Mouse (Mus musculus) urinary bladder, postnatal 36 days (tissue): ENCODE measurements around the gene Nosip.
"Not testable (repeated sequence)": the region's sequence is repeated elsewhere in the genome, so short reads cannot be mapped to it uniquely, and the experiment has no call there.

Source experiments
- DNase-seq, 2 experiments: peaks; one replicate each; pipeline ENCODE4 v3.0.0; 2022; ENCODE audit warnings: low spot score in 2 of 2, mixed read lengths in 1 of 2

Gene Nosip

DNA sequence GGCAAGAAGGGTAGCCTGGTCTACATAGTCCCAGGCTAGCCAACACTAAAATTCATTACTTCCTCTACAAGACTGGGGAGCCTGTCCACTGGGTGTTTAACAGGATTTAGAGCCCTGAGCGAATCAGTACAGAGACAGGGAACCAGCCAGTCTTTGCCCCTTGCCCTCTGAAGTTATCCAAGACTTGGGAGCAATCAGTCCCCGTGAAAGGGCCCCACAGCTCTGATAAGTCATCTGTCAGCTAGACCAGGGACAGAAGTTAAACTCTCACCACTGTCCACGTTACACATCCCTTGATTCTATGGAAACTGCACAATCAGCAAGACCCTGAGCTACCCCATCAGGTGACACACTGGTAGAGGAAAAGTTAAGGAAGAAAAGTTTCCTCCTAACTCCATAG is 50.3 kb downstream of the Nosip start:
- DNase-seq = no peak

DNA sequence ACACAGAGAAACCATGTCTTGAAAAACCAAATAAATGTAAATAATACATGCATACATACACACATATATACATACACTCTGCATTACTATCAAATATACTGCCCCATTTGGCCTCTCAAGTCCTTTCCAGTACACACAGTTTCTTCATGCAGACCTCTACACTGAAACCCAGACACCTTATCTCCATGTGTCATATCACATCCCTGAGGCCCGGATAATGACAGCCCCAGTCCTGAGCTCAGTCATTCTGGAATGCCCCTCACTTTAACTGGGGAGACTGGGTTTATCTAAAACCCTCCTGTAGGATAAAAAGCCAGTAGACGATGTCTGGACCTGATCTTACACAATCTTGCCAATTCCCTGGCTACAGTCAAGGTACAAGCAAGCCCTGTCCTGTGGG is 51.2 kb downstream of the Nosip start:
- DNase-seq = no peak

DNA sequence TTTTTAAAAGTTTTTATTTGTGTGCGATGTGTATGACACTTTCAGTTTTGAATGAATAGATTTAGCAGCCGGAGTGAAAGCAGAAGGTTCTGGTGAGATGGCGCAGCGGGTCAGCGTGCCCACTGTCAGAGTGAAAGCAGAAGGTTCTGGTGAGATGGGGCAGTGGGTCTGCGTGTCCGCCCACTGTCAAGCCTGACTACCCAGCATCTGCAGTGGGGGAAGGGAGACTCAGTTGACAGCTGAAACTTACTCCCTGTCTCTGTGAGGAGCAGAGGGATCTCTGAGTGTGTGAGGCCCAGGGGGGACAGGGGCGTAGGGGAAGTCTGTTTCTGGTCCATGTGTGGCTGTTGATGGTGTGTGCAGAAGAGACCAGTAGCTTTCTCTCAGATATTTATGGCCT is 55.3 kb downstream of the Nosip start:
- DNase-seq = no peak

DNA sequence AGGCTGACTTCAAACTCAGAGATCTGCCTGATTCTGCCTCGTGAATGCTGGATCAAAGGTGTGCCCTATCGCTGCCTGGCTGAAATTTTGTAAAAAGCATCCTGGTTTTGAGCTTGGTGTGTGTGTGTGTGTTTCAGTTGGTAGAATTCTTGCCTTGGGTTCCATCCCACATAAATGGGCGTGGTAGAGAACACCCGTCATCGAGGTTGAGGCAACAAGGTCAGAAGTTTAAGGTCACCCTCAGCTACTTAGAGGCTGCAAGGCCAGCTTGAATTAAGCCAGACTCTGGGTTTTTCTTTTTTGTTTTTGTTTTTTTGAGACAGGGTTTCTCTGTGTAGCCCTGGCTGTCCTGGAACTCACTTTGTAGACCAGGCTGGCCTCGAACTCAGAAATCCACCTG is 56.1 kb downstream of the Nosip start:
- no peak for DNase-seq

DNA sequence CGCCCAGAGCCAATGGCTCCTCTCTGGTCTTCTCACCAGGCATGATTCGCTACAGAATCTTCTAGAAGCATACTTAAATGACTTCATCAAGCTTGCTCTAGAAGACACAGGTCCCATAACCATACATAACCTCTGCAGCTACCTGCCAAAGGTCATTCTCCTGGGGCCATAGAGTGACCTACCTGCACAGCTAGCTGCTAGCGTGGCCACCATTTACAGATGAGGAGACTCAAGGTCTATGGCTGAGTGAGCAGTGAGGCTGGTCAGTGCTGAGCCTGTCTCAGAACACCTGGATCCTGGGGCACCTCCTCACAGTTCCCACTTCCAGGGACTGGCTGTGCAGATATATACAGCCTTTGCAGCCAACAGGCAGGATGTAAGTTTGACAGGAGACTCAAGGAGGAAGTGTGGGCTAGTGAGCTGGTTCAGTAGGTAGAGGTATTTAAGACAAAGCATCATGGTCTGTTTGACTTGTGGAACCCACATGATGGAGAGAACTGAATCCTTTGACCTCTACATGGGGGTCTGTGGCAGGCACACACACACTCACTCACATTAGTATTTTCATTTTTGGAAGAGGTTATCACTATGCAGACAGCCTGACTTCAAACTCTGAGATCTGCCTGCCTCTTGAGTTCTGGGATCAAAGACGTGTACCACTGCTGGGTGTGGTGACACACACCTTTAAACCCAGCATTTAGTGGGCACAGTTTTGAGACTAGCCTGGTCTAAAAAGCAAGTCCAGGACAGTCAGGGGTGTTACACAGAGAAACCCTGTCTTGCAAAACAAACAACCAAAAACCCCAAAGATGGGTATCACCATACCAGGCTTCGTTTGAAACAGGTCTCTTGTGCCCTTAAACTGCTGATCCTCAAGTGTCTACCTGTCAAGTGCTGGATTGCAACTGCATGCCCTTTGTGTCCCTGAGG is 57.8 kb downstream of the Nosip start:
- DNase-seq = no peak

DNA sequence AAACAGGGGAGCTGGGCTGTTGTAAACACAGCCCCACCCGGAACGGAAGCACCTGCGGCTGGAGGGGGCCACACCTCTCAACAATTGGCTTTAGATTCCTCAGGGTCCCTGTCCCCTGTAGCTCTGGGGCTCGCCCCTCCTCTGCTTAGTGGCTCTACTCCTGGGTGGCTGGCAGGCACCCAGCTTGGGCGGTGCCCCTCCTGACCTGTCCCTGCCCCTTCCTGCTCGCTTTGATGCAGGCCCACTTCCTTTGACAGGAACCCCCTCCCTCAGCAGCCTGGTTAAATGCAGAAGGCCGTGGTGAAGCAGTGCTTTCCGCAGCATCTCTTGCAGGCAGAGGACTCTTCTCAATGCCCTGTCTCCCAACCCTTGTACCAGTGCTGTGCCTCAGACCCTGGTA is 59.2 kb downstream of the Nosip start:
- DNase-seq = peak in 1 of 2 experiments; percentile 55

DNA sequence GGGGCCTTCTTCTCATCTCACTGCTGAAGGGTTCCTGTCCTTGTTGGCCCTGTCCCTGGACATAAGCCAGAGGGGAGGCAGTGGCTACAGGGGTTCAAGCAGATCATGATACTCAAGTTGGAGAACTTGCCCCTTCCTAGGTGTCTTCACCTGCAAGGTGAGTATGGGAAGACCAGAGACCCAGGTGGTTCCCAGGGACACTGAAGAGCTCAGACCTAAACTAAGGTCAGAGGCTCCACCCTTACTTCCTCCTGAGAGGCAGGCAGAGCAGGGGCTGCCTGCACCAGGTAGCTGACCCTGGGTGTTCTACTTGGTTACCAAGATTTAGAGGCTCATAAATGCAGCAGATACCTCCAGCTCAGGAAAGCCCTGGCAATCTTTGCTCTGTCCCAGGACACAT is 59.7 kb downstream of the Nosip start:
- no peak for DNase-seq

DNA sequence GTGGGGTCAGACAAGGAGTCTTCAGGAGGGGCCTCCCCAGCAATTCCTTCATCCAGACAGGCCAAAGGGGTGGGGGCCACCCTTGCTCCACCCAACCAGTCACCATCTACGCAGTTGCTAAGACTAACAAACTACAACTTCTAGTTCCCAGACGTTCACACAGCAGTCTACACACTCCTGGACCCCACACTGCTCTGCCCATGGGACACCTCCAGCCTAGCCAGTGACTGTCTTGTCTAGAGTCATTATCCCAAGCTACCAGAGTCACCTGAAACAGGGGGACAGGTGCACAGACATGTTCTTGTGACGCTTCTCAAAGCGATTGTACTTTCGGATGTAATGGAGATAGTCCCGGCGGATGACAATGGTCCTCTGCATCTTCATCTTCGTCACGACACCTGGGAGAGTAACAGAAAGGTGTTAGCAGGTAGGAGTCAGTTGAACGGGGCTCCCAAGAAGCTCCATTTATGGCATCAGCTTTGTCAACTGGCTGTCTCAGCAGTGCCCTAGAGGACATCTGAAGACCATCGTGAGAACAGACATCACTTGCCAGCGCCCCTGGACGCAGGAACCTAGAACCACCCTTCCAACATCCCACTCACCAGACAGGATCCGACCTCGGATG is 60.4 kb downstream of the Nosip start:
- DNase-seq = no peak

DNA sequence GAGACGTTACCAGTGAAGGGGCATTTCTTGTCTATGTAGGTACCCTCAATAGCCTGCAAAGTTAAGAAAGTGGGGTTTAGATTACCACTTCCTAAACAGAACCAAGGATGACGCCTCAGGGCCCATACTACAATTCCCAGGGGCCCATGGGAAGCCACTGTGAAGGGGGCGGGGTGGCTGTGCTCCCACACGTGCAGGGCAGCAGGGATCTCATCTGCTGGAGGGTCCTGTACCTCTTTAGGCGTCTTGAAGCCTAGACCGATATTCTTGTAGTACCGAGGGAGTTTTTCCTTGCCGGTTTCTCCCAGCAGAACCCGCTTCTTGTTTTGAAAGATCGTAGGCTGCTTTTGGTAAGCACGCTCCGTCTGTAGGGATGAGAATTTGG is 60.9 kb downstream of the Nosip start:
- DNase-seq = no peak

DNA sequence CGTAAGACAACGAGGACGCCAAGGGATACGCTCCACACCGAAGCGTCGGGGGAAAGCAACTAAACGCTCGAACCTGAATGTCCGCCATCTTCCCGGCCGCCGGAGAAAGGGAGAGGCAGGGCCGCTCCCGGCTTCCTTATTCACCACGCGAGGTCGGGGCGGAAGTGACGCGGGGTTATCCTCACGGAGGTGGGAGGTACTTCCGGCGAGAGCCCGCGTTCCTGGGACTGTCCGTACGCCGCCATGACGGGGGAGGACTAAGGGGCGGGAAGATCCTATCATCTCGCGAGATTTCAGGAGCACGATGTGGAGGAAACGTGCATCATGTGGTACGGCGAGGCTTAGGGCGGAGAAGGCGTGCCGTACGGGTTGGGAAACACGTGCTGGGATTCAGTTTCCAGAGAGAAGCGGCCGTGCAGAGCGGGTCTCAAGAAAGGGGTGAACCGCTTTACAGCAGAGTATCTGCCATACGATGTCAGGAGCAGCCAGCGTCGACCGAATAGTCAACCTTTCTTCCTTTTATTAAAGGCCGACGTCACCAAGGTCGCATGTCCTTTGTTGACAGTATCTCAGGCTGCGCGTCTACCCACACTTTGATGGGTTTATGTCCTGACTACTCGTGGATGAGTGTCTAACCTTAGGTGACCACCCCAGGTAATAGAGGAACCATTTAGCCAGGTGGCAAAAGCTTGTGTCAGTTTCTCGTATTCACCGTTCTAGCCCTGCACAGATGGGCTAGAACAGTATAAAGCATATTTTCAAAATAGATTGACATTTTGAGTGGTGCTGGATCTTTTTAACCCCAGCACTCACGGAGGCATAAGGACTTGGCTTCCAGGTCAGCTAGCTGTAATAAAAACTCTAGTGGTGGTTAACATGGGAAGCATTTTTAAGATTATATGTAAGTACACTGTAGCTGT is 62.3 kb downstream of the Nosip start, which contains the start of gene Rps11:
TSS of gene Rps11 (minus strand) at position 216 of the 920 bp plus-strand sequence.
- peak; percentile 99 for DNase-seq

DNA sequence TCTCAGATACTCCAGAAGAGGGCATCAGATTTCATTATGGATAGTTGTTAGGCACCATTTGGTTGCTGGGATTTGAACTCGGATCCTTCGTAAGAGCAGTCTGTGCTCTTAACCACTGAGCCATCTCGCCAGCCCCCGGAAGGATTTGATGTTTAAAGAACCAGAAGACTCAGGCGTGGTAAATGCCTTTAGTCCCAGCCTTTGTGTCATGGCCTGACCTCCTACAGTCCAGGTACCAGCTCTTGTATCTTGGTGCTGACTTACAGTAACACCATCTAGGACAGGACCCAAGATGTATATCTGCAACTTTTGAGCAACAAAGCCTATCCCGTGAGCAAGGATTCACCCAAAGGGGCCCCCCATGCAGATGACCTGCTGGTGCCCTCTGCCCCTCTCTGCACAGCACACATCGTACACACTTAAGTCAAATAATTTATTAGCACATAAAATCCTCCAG is 62.9 kb downstream of the Nosip start:
- DNase-seq = no peak

DNA sequence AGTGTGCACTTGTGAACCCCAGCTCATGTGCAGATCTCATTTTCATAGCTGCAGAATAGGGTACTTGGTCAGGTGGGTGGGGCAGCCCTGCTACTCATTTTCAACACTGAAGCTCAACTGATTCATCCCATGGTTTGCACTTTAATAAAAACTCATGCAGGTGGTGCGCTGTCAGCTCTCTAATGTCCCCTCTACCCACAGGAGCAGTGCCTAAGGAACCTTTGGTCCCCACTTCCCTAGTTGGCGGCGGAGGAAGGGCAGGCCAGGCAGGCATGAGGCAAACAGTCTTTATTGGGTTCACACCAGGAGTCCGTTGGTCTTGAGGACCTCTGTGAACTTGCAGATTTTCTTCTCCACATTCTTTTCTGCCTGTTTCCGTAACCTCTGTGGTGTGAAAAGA is 63.4 kb downstream of the Nosip start:
- not testable (repeated sequence) for DNase-seq

DNA sequence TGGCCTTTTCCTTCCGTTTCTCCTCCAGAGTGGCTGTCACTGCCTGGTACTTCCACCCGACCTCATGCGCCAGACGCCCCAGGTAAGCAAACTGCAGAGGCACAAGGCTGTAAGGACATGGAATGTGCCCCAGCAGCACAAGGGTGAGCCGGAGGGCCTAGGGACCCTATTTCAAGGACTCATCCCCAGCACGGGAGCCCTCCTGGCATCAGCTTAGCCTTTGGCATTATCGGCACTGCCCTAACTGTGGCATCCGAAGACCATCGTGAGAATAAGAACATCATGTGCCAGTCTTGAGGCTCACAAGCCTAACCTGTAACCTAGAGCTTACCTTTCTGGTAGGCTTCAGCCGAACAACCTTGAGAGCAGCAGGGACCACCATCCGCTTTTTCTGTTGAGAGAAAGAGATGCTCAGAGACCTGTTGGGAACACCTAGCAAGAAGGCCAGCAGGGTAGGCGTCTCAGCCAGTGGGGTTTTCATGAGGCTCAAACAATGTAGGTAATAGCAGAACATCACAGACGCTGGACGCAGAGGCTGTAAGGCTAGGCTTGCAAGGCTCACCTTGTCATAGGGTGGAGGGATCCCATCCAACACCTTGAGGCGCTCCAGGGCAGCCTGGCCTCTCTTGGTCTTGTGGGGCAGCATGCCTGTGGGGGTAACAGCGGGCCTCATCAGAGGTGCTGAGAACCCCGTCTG is 64.1 kb downstream of the Nosip start:
- no peak for DNase-seq

DNA sequence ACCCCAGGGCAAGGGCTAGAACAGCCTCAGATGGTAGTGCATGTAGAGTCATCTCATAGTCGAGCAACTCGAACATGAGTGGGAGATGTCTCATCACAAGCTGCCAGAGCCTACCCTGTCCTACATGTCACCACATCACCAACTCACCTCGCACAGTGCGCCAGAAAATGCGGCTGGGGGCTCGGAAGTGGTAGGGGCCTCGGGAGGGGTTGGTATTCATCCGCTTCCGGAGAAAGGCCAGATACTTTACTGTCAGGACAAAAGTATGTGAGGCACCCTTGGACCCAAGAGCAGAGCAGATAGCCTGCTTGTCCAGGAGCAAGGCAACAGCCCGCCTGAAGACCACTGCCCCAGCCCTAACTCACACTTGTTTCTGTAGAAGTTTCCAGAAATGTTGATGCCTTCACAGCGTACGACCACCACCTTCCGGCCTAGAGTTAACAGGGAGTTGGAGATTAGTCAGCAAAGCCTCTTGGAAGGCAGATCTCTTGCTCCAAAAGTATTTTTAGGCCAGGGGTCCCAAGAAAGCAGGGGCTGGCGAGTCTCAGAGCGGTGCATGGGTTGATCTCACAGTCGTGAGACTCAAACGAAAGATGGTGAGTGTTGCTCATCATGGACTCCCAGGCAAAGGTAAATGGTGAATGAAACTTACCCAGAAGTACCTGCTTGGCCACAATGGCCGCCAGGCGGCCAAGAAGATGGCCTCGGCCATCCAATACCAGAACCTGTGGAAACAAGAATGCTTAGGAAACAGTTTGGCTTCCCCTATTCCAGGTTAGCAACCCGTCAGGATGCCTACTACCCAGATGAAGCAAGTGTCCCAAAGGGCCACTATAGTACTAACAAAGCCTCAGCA is 64.8 kb downstream of the Nosip start:
- no peak for DNase-seq
